Mouse (Mus musculus) kidney, postnatal 0 days (tissue): ENCODE measurements at regions not wholly inside any gene's neighbourhood (a gene's known extent, or its start where the extent isn't known, plus 50 kb on each side); places are given as distances from the start of the nearest gene placed in this dataset.

Experiments
- ATAC-seq: fragments of 200-750 bp; cut with Nextera tagmentation; replicated peaks from 2 replicates; pipeline ENCODE4 v1.8.0; 2017; ENCODE audit warnings: low read depth, moderate number of reproducible peaks, moderate TSS enrichment, moderate library complexity; ENCODE audit not compliant: low FRiP score
- DNase-seq: peaks from one replicate; pipeline ENCODE4 v3.0.0-alpha.2; 2016; ENCODE audit warnings: low spot score
- H3K27ac ChIP-seq: fragments of 300-500 bp; sonication (generic); 2 replicates; pipeline ENCODE4 v1.5.1; 2014; ENCODE audit warnings: mild to moderate bottlenecking
- H3K27me3 ChIP-seq: fragments of 300-500 bp; sonication (generic); 2 replicates; pipeline ENCODE4 v1.6.1; 2014; ENCODE audit warnings: low read length, mixed read lengths; ENCODE audit not compliant: insufficient read depth
- H3K36me3 ChIP-seq: fragments of 300-500 bp; sonication (generic); 2 replicates; pipeline ENCODE4 v1.6.1; 2014; ENCODE audit warnings: low read length, mixed read lengths; ENCODE audit not compliant: insufficient read depth
- H3K4me1 ChIP-seq: fragments of 300-500 bp; sonication (generic); replicated peaks from 2 replicates; pipeline ENCODE4 v1.6.1; 2014; ENCODE audit warnings: antibody characterized with exemption, low read length, mixed read lengths; ENCODE audit not compliant: insufficient read depth
- H3K4me2 ChIP-seq: fragments of 300-500 bp; sonication (generic); 2 replicates; pipeline ENCODE4 v1.6.1; 2014; ENCODE audit warnings: mild to moderate bottlenecking, low read length, moderate library complexity, mixed read lengths
- H3K4me3 ChIP-seq: fragments of 300-500 bp; sonication (generic); replicated peaks from 2 replicates; pipeline ENCODE4 v1.5.1; 2014; ENCODE audit warnings: low read depth, low read length
- H3K9ac ChIP-seq: fragments of 300-500 bp; sonication (generic); 2 replicates; pipeline ENCODE4 v1.6.1; 2014; ENCODE audit warnings: low read depth, low read length
- H3K9me3 ChIP-seq: fragments of 300-500 bp; sonication (generic); replicated peaks from 2 replicates; pipeline ENCODE4 v1.6.1; 2016; ENCODE audit warnings: low read length, inconsistent platforms, mixed read lengths
- CTCF ChIP-seq: IDR thresholded peaks from 2 replicates; pipeline ENCODE4 v1.5.1; 2016; ENCODE audit warnings: antibody characterized with exemption, low read depth, mild to moderate bottlenecking, moderate library complexity
- WGBS: fragments of 180-500 bp; shearing (Covaris S2); extraction: QIAGEN DNeasy Blood & Tissue Kit; methylation state at CpG from one replicate; pipeline ENCODE4 v1.1.7; 2014; 5-methylcytosine and 5-hydroxymethylcytosine counted together

- 90% methylated on average over 9 of the region's 9 CpGs for WGBS
- ATAC-seq: no peak
Observed at GRCm38 (mm10) chr2:51850581-51850980, 84.4 kb downstream of the Rbm43 start.

DNA sequence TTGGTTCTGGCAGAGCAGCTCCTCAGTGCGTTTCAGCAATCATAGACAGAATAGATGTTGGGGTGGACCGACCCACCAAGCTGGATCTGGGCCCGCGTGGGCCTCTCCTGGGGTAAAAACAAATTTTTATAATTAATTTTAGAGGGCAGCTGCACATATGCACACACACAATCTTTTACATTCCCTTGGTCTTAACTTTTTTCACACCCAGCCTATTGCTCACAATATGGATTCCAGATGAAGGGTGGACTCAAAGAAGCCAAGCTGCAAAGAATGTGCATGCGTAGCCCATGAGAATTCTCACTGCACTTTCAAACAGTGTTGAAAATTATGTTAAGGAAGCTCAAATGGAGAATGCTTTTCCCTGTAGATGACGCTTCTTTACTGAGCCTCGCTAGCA, 83.3 kb downstream of the Rbm43 start:
- Histone ChIP-seq H3K9ac (no peak overlapping the region), H3K4me1 (no peaks in the 10 kb centered on the region), H3K4me3 (no peak overlapping the region), H3K27me3 (no peaks in the 10 kb centered on the region), H3K4me2 (no peak overlapping the region), H3K36me3 (no peaks in the 10 kb centered on the region), H3K27ac (no peak overlapping the region), H3K9me3 (no peaks in the 10 kb centered on the region)
- TF ChIP-seq CTCF: no peak
- WGBS: 92% methylated on average over 7 of the region's 7 CpGs
- DNase-seq (no peak), ATAC-seq (no peak)

More at GRCm38 (mm10) chr2:51850581-51850980, 84.4 kb downstream of the Rbm43 start:
- Histone ChIP-seq H3K9me3 (no peaks in the 10 kb centered on the region), H3K4me2 (no peak overlapping the region), H3K9ac (no peak overlapping the region), H3K4me3 (no peak overlapping the region), H3K27me3 (no peaks in the 10 kb centered on the region), H3K4me1 (no peaks in the 10 kb centered on the region), H3K27ac (no peak overlapping the region), H3K36me3 (no peaks in the 10 kb centered on the region)
- no peak for DNase-seq
- no peak for TF ChIP-seq CTCF

- H3K4me3 ChIP-seq: no peak overlapping the region
- no peak for ATAC-seq
- TF ChIP-seq CTCF: no peak
- no peaks in the 10 kb centered on the region for H3K36me3 ChIP-seq
- DNase-seq: no peak
- H3K9me3 ChIP-seq: no peaks in the 10 kb centered on the region
- no peak overlapping the region for H3K4me2 ChIP-seq
- no peaks in the 10 kb centered on the region for H3K4me1 ChIP-seq
- no peaks in the 10 kb centered on the region for H3K27me3 ChIP-seq
- H3K27ac ChIP-seq: no peak overlapping the region
- no peak overlapping the region for H3K9ac ChIP-seq
Observed at GRCm38 (mm10) chr2:51857226-51857625, 77.7 kb downstream of the Rbm43 start.

DNA sequence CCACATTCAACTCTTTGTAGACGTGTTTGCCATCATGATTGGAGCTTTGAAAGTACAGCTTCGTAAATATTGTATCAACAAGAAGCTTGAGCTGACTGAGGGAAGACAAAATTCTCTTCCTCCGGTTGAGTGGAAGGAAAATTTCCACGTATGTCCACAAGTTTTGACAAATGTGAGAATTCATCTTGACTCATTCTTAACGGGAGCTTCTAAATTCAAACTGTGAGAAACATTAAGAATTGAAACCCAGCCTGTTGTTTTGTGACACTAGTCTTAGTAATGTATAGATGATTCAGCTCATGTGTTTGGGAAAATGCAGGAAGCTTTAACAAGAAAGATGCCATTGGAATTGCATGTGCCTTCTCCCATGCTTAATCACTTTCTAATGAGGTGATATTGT, 68.9 kb downstream of the Rbm43 start:
- no peak for ATAC-seq
- H3K27me3 ChIP-seq: no peaks in the 10 kb centered on the region
- DNase-seq: no peak
- no peaks in the 10 kb centered on the region for H3K9me3 ChIP-seq
- 88% methylated on average over 5 of the region's 5 CpGs for WGBS
- H3K4me3 ChIP-seq: no peak overlapping the region
- no peaks in the 10 kb centered on the region for H3K36me3 ChIP-seq
- no peak overlapping the region for H3K27ac ChIP-seq
- no peak for TF ChIP-seq CTCF
- H3K4me2 ChIP-seq: no peak overlapping the region
- no peaks in the 10 kb centered on the region for H3K4me1 ChIP-seq
- no peak overlapping the region for H3K9ac ChIP-seq

- no peaks in the 10 kb centered on the region for H3K9me3 ChIP-seq
- TF ChIP-seq CTCF: no peak
- DNase-seq: no peak
- no peak overlapping the region for H3K4me2 ChIP-seq
- 47% methylated on average over 4 of the region's 4 CpGs for WGBS
- H3K4me3 ChIP-seq: no peak overlapping the region
- H3K27ac ChIP-seq: no peak overlapping the region
- no peaks in the 10 kb centered on the region for H3K4me1 ChIP-seq
- H3K9ac ChIP-seq: no peak overlapping the region
- no peak for ATAC-seq
- H3K36me3 ChIP-seq: no peaks in the 10 kb centered on the region
- H3K27me3 ChIP-seq: no peaks in the 10 kb centered on the region
Observed at GRCm38 (mm10) chr2:51868878-51869510, 66.0 kb downstream of the Rbm43 start.

GRCm38 (mm10) chr2:51871571-51871970, 63.4 kb downstream of the Rbm43 start:
- H3K9me3 ChIP-seq: no peaks in the 10 kb centered on the region
- no peak for TF ChIP-seq CTCF
- H3K9ac ChIP-seq: no peak overlapping the region
- no peaks in the 10 kb centered on the region for H3K36me3 ChIP-seq
- H3K4me3 ChIP-seq: no peak overlapping the region
- WGBS: 69% methylated on average over 14 of the region's 14 CpGs
- H3K4me2 ChIP-seq: no peak overlapping the region
- H3K4me1 ChIP-seq: no peaks in the 10 kb centered on the region
- H3K27ac ChIP-seq: no peak overlapping the region
- DNase-seq (no peak), ATAC-seq (no peak)
- H3K27me3 ChIP-seq: no peaks in the 10 kb centered on the region
